Mouse (Mus musculus) layer of hippocampus, postnatal 10 days (tissue): Measurements from ENCODE around the gene Kcnb1. TPM values are rescaled to one million over a fixed set of nuclear protein-coding genes. Genes with fewer than 3 reads are reported as not detected.

Experiments used
- DNase-seq, 2 experiments: peaks; one replicate each; pipeline ENCODE4 v3.0.0; 2021; ENCODE audit warnings: low spot score in 2 of 2
- total RNA-seq, 2 experiments: library from RNA; stranded (reverse); gene quantifications; 2 replicates each; pipeline ENCODE4 v1.2.3; 2021

Kcnb1 gene
- total RNA-seq, 2 experiments from 2014 or later, result 57.1 to 59.2 TPM

GRCm38 (mm10) chr2:167130050-167130770 lies 59.7 kb downstream of the Kcnb1 start:
- DNase-seq, result no peak

GRCm38 (mm10) chr2:167129608-167129955 lies 60.4 kb downstream of the Kcnb1 start:
- peak in 1 of 2 experiments; percentile 39 for DNase-seq

- DNase-seq, result no peak
These were observed 61.0 kb downstream of the Kcnb1 start for GRCm38 (mm10) chr2:167128699-167129607.

GRCm38 (mm10) chr2:167127404-167127803 lies 62.6 kb downstream of the Kcnb1 start:
- no peak for DNase-seq

GRCm38 (mm10) chr2:167125781-167126180 lies 64.2 kb downstream of the Kcnb1 start:
- DNase-seq, result no peak

GRCm38 (mm10) chr2:167123936-167124335 lies 66.0 kb downstream of the Kcnb1 start:
- DNase-seq, result peak; percentile 40 to 55

- no peak for DNase-seq
These were observed 67.2 kb downstream of the Kcnb1 start for GRCm38 (mm10) chr2:167122737-167123136.

GRCm38 (mm10) chr2:167121996-167122395 lies 68.0 kb downstream of the Kcnb1 start:
- DNase-seq, result no peak

- DNase-seq, result no peak
These were observed 68.7 kb downstream of the Kcnb1 start for GRCm38 (mm10) chr2:167121228-167121627.

GRCm38 (mm10) chr2:167120186-167120830 lies 69.6 kb downstream of the Kcnb1 start:
- DNase-seq, result no peak

GRCm38 (mm10) chr2:167118046-167118445 lies 71.9 kb downstream of the Kcnb1 start:
- DNase-seq, result no peak

- DNase-seq, result peak; percentile 90 to 91
These were observed 77.2 kb downstream of the Kcnb1 start for GRCm38 (mm10) chr2:167112737-167113136.

GRCm38 (mm10) chr2:167112259-167112658 lies 77.7 kb downstream of the Kcnb1 start:
- DNase-seq, result no peak

- DNase-seq, result no peak
These were observed 80.4 kb downstream of the Kcnb1 start for GRCm38 (mm10) chr2:167109506-167109905.

- no peak for DNase-seq
These were observed 86.4 kb downstream of the Kcnb1 start for GRCm38 (mm10) chr2:167103546-167103945.

- no peak for DNase-seq
These were observed 88.1 kb downstream of the Kcnb1 start for GRCm38 (mm10) chr2:167101743-167102441.

GRCm38 (mm10) chr2:167094688-167095087 lies 95.3 kb downstream of the Kcnb1 start:
- no peak for DNase-seq

- no peak for DNase-seq
These were observed 96.6 kb downstream of the Kcnb1 start for GRCm38 (mm10) chr2:167093171-167093900.

GRCm38 (mm10) chr2:167090271-167090670 lies 99.7 kb downstream of the Kcnb1 start:
- DNase-seq, result no peak

- DNase-seq, result no peak
These were observed 103.1 kb downstream of the Kcnb1 start for GRCm38 (mm10) chr2:167086836-167087235.
